Mouse (Mus musculus) liver, adult 2 months (tissue): ENCODE measurements at regions not wholly inside any gene's neighbourhood (a gene's known extent, or its start where the extent isn't known, plus 50 kb on each side); places are given as distances from the start of the nearest gene placed in this dataset.

ENCODE experiments used
- CTCF ChIP-seq: fragments of 200-500 bp; IDR thresholded peaks from 2 replicates; pipeline ENCODE4 v1.5.1; 2011; ENCODE audit warnings: low read depth, low read length, control low read depth
- POLR2A ChIP-seq: fragments of 200-500 bp; IDR thresholded peaks from 2 replicates; pipeline ENCODE4 v1.6.1; 2011; ENCODE audit warnings: low read length, control low read depth; ENCODE audit not compliant: insufficient read depth; ENCODE audit errors: extremely low read depth

- no peak for TF ChIP-seq CTCF
- no peak for TF ChIP-seq POLR2A
Measured at GRCm38 (mm10) chr14:24829001-24829400, 342.1 kb downstream of the Rps24 start.
